Mouse (Mus musculus) forebrain, postnatal 0 days (tissue): Measurements from ENCODE around the gene BC049352. TPM values are rescaled to one million over a fixed set of nuclear protein-coding genes. Genes with fewer than 3 reads are reported as not detected.

ENCODE experiments used
- ATAC-seq: fragments of 200-750 bp; cut with Nextera tagmentation; 2 replicates; pipeline ENCODE4 v1.8.0; 2017; ENCODE audit warnings: mild to moderate bottlenecking, moderate library complexity
- DNase-seq: peaks from one replicate; pipeline ENCODE4 v3.0.0-alpha.2; 2015
- H3K27ac ChIP-seq: fragments of 300-500 bp; sonication (generic); 2 replicates; pipeline ENCODE4 v1.5.1; 2014; ENCODE audit warnings: low read depth, mild to moderate bottlenecking, antibody characterized with exemption, low read length, moderate library complexity, mixed read lengths
- H3K27me3 ChIP-seq: fragments of 300-500 bp; sonication (generic); 2 replicates; pipeline ENCODE4 v1.6.1; 2014; ENCODE audit warnings: mild to moderate bottlenecking, low read length, mixed read lengths; ENCODE audit not compliant: insufficient read depth
- H3K36me3 ChIP-seq: fragments of 300-500 bp; sonication (generic); 2 replicates; pipeline ENCODE4 v1.6.1; 2014; ENCODE audit warnings: mild to moderate bottlenecking, moderate library complexity; ENCODE audit not compliant: insufficient read depth
- H3K4me1 ChIP-seq: fragments of 300-500 bp; sonication (generic); 2 replicates; pipeline ENCODE4 v1.6.1; 2014; ENCODE audit warnings: antibody characterized with exemption; ENCODE audit not compliant: insufficient read depth
- H3K4me2 ChIP-seq: fragments of 300-500 bp; sonication (generic); 2 replicates; pipeline ENCODE4 v1.6.1; 2014; ENCODE audit warnings: low read depth, mild to moderate bottlenecking, moderate library complexity
- H3K4me3 ChIP-seq: fragments of 300-500 bp; sonication (generic); 2 replicates; pipeline ENCODE4 v1.5.1; 2014; ENCODE audit warnings: low read depth, low read length, mixed read lengths
- H3K9ac ChIP-seq: fragments of 300-500 bp; sonication (generic); 2 replicates; pipeline ENCODE4 v1.6.1; 2014; ENCODE audit warnings: mild to moderate bottlenecking
- H3K9me3 ChIP-seq: fragments of 300-500 bp; sonication (generic); 2 replicates; pipeline ENCODE4 v1.6.1; 2016; ENCODE audit warnings: low read length
- CTCF ChIP-seq: sonication (generic); IDR thresholded peaks from 2 replicates; pipeline ENCODE4 v1.5.1; 2016; ENCODE audit warnings: antibody characterized with exemption, control low read depth, low read depth
- WGBS: fragments of 180-500 bp; shearing (Covaris S2); extraction: QIAGEN DNeasy Blood & Tissue Kit; methylation state at CpG from one replicate; pipeline ENCODE4 v1.1.7; 2014; 5-methylcytosine and 5-hydroxymethylcytosine counted together
- polyA plus RNA-seq: library from polyadenylated mRNA; unstranded; fragments of >200 nt; fragmentation: Nextera tagmentation; extraction: Ambion mirVana; gene quantifications from 2 replicates; pipeline ENCODE4 v1.2.1, GENCODE M21; 2015
- total RNA-seq: library from RNA; depleted of rRNA; stranded (reverse); fragments of >200 nt; gene quantifications from 2 replicates; pipeline ENCODE4 v1.2.3, GENCODE M21; 2014

Gene BC049352
- total and polyA plus RNA-seq, 2 experiments from 2014 or later: 0.28 to 0.38 TPM

GRCm38 (mm10) chr9:45203797-45204410 is 22.1 kb downstream of the BC049352 start, which contains the start of gene Tmprss4:
Tmprss4 (minus strand) TSS chr9:45204092.
- DNase-seq: no peak
- Histone ChIP-seq H3K27me3 (no peaks in the 10 kb centered on the region), H3K9ac (no peak within 1 kb of the TSS), H3K36me3 (no peaks in the 10 kb centered on the region), H3K27ac (no peak within 1 kb of the TSS), H3K4me1 (no peaks in the 10 kb centered on the region), H3K9me3 (no peaks in the 10 kb centered on the region), H3K4me2 (no peak within 1 kb of the TSS), H3K4me3 (no peak within 1 kb of the TSS)
- ATAC-seq: no peak
- WGBS: 79% methylated on average over 8 of the region's 8 CpGs
- no peak for TF ChIP-seq CTCF

GRCm38 (mm10) chr9:45205143-45205542 is 23.3 kb downstream of the BC049352 start:
- H3K27ac ChIP-seq: no peak overlapping the region
- TF ChIP-seq CTCF: no peak
- ATAC-seq (no peak), DNase-seq (no peak)
- H3K4me1 ChIP-seq: no peaks in the 10 kb centered on the region
- no peak overlapping the region for H3K4me2 ChIP-seq
- no peaks in the 10 kb centered on the region for H3K36me3 ChIP-seq
- H3K27me3 ChIP-seq: no peaks in the 10 kb centered on the region
- no peak overlapping the region for H3K4me3 ChIP-seq
- 78% methylated on average over 5 of the region's 5 CpGs for WGBS
- no peaks in the 10 kb centered on the region for H3K9me3 ChIP-seq
- no peak overlapping the region for H3K9ac ChIP-seq

- Histone ChIP-seq H3K9me3 (no peaks in the 10 kb centered on the region), H3K9ac (no peak overlapping the region), H3K4me3 (no peak overlapping the region), H3K27me3 (no peaks in the 10 kb centered on the region), H3K36me3 (no peaks in the 10 kb centered on the region), H3K4me2 (no peak overlapping the region), H3K4me1 (no peaks in the 10 kb centered on the region), H3K27ac (no peak overlapping the region)
- ATAC-seq (no peak), DNase-seq (no peak)
- 79% methylated on average over 4 of the region's 4 CpGs for WGBS
- no peak for TF ChIP-seq CTCF
Measured at GRCm38 (mm10) chr9:45206121-45206520, 24.3 kb downstream of the BC049352 start.

GRCm38 (mm10) chr9:45207015-45207743 is 25.4 kb downstream of the BC049352 start:
- no peak overlapping the region for H3K4me3 ChIP-seq
- no peak overlapping the region for H3K9ac ChIP-seq
- no peak for TF ChIP-seq CTCF
- no peaks in the 10 kb centered on the region for H3K27me3 ChIP-seq
- no peaks in the 10 kb centered on the region for H3K36me3 ChIP-seq
- no peak for ATAC-seq
- no peak overlapping the region for H3K4me2 ChIP-seq
- no peak overlapping the region for H3K27ac ChIP-seq
- no peaks in the 10 kb centered on the region for H3K4me1 ChIP-seq
- no peaks in the 10 kb centered on the region for H3K9me3 ChIP-seq
- DNase-seq: no peak
- WGBS: 81% methylated on average over 7 of the region's 7 CpGs

GRCm38 (mm10) chr9:45212001-45212400 is 30.2 kb downstream of the BC049352 start:
- Histone ChIP-seq H3K27ac (no peak overlapping the region), H3K27me3 (no peaks in the 10 kb centered on the region), H3K9me3 (no peaks in the 10 kb centered on the region), H3K4me1 (no peaks in the 10 kb centered on the region), H3K4me2 (no peak overlapping the region), H3K36me3 (no peaks in the 10 kb centered on the region), H3K9ac (no peak overlapping the region), H3K4me3 (no peak overlapping the region)
- no peak for TF ChIP-seq CTCF
- ATAC-seq (no peak), DNase-seq (no peak)
- 75% methylated on average over 6 of the region's 6 CpGs for WGBS

DNA sequence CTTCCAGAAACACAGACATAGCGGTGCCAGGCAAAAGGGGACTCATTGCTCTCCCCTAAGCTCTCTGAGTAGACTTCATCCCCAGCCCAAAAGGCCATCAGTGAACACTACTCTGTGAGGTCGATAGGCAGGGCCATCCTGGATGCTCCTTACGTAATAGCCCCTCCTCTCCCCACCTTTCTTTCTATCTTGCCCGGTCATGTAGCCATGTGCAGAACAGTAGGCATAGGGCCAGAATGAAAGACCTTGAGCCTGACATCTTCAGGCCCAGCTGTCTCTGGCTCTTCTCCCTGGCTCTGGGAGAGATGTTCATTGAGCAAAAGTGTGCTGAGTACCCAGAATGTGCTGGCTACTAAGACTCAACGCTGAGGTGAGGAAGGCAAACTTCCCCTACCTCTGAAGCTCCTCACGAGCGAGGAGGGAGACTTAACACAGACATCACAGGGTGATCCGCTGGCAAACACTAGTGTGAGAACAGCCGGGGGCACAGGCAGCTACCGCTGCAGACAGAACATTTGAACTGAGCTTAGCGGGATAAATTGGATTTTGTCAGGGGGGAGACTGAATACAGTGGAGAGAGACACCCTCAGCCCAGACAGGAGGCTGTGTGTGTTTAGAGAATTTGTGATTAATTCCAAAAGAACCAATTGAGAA is 33.8 kb downstream of the BC049352 start:
- Histone ChIP-seq H3K4me2 (no peak overlapping the region), H3K9ac (no peak overlapping the region), H3K4me3 (no peak overlapping the region), H3K27ac (no peak overlapping the region), H3K4me1 (no peaks in the 10 kb centered on the region), H3K9me3 (no peaks in the 10 kb centered on the region), H3K27me3 (no peaks in the 10 kb centered on the region), H3K36me3 (no peaks in the 10 kb centered on the region)
- DNase-seq (no peak), ATAC-seq (no peak)
- 70% methylated on average over 11 of the region's 11 CpGs for WGBS
- no peak for TF ChIP-seq CTCF

GRCm38 (mm10) chr9:45219644-45220043 is 37.8 kb downstream of the BC049352 start:
- no peak for DNase-seq
- Histone ChIP-seq H3K9me3 (no peaks in the 10 kb centered on the region), H3K27ac (no peak overlapping the region), H3K4me3 (no peak overlapping the region), H3K4me2 (no peak overlapping the region), H3K36me3 (no peaks in the 10 kb centered on the region), H3K9ac (no peak overlapping the region), H3K4me1 (no peaks in the 10 kb centered on the region), H3K27me3 (no peaks in the 10 kb centered on the region)
- no peak for TF ChIP-seq CTCF
- WGBS: 84% methylated on average over 3 of the region's 3 CpGs
- ATAC-seq: no peak
